Mouse (Mus musculus): ENCODE results near the gene Gm45753. TPM values are rescaled to one million over a fixed set of nuclear protein-coding genes. Genes with fewer than 3 reads are reported as not detected.
A peak's percentile ranks its signal among the peaks of the same experiment; 100 is the strongest.
"Not testable (repeated sequence)": the region's sequence is repeated elsewhere in the genome, so short reads cannot be mapped to it uniquely, and the experiment has no call there.

The Gm45753 gene
- total RNA-seq (2021), result not detected
- long read RNA-seq, experiment 1, result 0 reads
- long read RNA-seq, experiment 2, result 0 reads

DNA sequence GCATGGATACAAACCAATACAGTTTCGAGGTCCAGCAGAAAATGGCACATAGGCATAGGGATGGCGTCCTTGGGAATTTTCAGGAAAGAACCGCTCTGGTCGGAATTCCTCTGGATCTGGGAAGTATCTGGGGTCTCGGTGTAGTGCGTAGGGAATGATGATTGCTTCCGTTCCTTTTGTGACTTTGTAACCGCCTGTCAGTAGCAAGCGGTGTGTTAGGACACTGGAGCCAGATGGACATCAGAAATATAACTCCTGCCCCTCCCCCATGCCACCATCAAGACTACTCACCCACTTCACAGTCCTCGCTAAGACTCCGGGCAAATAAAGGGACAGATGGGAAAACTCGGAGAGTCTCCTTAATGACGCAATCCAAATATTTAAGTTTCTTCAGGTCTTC is at the start of gene Gm45753:
Gene Gm45753, minus strand, starts transcription at position 101 of the 400 bp plus-strand sequence.
- no peak for DNase-seq (ENCODE audit: low spot score in 2 of 2)

DNA sequence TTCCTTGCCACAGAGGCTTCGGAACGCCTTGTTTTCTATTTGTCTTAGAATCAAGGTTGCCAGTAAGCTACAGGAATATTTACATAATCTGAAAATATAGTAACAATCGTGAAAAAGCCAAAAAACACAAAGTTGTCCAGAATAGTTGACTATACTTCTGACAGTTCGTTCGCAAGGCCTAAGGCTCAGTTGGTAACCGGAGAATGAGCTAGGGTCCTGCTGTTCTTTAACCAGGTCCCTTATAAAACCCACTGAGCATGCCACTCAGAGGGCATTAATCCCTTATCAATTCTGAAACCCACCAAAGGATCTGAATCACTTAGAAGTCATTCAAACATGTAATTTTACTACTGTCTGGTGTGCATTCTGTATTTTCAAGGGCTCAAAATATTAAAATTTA is 47.5 kb upstream of the Gm45753 start:
- no peak for DNase-seq (ENCODE audit: low spot score in 2 of 2)

DNA sequence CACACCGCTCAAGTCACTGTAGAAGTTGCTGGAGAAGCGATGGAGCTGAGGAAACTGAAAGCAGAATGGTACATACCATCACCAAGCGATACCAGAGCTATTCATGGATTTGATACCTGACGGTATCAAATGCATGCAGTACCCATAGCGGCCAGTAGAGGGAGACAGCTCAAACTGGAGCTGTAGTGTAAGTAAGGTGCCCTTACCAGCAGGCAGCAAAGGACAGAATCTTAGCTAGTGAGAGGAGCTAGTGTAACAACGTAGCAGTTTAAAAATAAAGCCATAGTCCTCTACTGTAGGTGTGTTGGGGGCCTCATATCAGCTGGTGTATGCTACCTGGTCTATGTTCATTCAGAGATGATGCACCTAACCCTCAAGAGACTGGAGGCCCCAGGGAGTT is 36.8 kb upstream of the Gm45753 start:
- peak; percentile 55 to 68 for DNase-seq (ENCODE audit: low spot score in 2 of 2)

DNA sequence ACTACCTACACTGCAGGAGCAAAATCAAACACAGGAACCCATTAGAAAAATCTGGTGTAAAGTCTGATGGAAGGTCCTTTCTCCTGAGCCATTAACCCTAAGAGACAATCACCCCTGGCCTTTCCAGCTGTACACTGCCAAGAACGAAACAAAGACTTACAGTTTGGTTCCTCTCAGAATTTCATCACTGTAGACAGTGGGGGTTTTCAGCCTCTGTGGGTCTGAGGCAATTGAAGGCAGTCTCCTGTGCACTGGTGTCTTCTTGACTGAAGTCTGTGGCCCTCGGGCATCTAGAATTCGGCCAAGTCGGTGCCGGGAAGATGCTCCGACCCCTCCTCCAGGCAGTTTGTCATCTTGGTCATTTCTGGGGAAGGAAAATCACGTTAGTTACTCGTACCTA is 36.0 kb upstream of the Gm45753 start:
- no peak for DNase-seq (ENCODE audit: low spot score in 2 of 2)

DNA sequence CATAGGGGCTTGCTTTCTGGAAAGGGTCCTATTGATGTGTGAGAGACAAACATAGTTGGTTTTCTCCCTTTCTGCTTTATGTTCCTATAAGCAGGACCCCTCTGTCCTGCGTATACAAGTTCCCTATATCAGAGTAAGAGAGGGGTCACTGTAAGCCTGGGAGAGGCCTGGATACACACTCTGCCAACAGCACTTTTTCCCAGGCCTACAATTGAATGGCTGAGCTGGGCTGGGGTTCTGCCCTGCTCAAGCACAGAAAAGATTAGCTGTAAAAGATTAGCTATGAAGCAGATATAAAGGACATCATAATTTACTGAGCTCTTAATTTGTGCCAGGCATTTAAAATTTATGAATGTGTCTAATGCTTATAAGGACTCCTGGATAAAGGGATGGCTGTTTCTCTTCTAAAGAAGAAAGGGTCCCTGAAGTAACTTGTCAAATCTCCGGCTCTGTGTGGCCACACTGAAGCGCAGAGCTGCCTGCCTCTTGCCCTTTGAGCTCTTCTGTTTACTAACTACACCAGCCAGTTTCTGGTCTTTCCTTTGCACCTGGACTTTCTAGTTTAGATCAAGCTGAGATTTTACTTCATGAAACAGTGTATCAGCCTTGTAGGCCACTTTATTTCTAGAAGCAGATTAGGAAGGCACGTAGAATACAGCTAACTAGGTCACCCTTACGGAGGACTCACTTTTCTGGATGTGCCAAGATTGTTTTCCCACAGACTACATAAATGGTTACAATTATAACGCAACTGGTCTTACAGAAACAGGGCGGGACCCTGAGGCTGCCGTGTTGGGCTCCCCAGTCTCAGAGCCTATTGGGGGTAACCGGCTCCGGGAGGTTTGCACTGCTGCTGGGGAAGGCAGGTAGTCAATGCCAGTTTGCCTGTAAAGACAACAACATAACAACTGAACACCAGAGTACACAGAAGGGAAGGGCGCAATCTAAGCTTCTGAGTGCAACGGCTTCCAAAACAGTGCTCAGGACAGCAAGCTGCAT is 33.7 kb upstream of the Gm45753 start:
- DNase-seq (ENCODE audit: low spot score in 2 of 2), result no peak

DNA sequence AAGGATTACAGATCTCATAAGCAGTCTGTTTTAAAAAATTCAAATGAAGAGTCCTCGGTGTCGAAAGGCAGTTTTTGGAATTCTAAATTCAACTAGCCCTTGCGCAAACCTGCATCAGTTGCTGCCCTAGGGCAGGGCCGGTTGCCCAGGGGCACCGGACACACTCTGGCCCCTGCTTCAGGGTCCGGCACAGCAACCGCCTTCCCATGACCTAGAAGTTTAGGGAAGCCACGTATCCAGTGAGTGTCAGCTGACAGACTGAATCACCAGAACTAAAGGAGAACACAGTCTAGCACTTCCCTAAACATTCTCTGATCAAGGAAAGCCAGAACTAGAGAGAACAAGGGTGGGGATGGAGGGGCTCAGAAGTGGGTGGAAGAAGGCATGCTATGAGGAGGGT is 25.2 kb upstream of the Gm45753 start:
- DNase-seq (ENCODE audit: low spot score in 2 of 2), result peak in 1 of 2 experiments; percentile 3

DNA sequence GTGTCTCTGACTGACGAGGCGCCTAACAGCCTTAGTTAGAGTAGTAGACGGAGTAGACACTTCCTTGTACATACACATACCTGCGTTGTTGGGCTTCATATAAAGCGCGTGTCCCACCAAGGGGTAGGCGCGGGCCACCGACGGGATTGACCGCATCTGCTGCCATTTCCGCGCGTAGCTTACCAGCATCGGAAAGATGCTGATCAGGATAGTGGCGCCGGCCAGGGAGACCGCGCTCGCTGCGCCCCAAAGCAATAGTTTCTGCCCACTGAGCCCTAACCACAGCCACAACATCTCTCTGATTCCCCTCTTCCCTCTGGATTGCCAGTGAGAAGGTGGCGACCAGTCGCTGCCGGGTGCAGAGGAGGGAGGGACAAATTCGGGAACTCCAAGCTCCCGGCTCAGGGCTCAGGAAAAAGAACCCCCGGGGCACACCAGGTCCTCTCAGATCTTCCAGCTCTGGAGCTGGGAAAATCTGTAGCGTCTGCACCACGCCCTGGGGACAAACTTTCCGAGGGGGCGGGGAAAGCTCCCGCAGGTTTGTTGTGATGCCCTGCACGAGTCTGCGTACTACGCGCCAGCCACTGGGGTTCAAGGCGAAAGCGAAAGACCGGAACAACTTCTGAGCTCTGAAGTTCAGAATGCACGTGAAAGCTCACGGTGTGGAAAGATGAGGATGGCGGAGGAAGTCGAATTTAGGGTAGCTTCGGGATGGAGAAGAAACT is 24.6 kb upstream of the Gm45753 start, which contains the start of gene Cyp4v3:
Gene Cyp4v3, minus strand, starts transcription at position 532 of the 725 bp plus-strand sequence.
- peak; percentile 40 to 50 for DNase-seq (ENCODE audit: low spot score in 2 of 2)

DNA sequence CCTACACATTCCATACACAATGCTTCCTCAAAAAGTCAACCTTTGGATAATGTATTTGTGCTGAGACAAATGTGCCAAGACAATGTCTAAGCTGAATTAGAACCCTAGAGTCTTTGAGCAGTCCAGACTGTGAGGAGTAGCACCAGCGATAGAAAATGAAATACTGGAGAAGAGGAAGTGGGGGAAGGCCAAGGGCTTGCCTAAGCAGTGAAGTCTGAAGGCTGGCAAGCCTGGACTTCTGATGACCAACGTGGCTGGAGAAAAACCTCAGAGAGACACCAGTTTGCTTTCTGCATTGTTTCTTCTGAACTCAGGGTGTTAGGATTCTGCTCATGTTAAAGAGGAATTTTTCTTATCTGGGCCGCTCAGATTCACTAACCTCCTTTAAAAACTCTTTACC is 22.6 kb upstream of the Gm45753 start:
- DNase-seq (ENCODE audit: low spot score in 2 of 2), result no peak

DNA sequence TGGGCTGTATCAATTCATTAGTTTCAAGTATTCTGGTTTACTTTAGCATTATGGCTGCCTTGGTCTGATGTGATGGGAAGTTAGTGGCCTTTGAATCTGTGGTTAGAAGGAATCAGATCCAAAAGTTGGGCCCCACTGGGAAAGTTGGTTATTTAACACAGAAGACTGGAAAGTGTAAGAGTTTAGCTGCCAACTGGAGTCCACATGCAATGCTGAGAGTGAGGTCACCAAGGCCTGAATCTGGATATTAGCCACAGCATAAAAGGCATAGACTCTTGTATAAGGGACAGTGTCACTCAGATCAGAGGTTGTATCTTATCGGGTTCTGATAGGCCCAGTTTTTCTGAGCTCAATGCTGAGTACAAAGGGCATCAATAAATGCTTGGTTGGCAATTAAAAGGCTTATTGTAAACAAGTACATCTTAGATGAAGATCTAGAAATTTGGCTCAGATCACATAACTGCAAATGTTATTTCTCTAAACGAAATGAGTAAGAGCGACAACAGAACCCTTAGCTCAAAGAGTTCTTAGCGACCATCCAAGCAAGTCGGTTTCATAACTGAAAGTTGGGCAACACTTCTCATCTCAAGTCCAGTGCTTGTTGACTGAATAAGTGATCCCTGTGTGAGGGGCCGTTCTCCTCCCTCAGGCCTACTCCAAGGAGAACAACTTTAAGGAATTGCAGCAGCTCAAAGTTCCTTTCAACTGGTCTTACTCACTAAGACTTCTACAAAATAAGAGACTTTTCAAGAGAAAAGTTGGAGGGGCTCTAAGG is 21.1 kb upstream of the Gm45753 start:
- DNase-seq (ENCODE audit: low spot score in 2 of 2), result no peak

DNA sequence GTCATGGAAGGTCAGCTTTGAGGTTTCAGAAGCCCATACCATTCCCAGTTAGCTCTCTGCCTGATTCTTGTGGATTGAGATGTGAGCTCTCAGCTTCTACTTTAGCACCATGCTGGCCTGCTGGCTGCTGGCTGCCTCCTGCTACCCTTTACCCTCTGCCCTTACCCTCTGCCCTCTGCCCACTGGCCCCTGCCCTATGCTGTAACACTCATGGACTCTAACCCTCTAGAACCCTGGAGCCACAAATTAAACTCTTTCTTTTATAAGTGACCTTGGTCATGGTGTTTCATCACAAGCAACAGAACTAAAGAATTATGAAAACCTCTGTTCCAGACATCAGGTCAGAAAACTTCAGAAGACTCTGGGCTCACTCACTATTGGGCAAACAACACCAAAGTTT is 18.8 kb upstream of the Gm45753 start:
- not testable (repeated sequence) for DNase-seq (ENCODE audit: low spot score in 2 of 2)

DNA sequence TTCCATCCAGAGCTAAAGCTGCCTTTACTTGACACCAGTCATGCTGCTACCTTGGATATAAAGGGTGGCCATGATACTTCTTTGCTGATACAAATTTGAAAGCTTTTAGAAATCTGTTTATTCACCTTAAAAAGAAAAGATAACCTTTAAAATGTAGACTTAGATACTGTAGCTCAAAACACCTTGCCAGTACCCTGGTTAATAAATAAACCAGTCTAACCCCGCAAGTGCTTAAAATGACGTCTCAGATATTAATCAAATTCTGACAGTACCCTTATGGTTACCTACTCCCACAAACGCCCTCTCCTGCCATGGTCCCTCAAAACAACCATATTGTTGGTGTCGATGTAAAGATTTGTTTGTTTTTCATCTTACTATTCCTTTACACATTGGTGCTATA is 15.9 kb upstream of the Gm45753 start:
- no peak for DNase-seq (ENCODE audit: low spot score in 2 of 2)

DNA sequence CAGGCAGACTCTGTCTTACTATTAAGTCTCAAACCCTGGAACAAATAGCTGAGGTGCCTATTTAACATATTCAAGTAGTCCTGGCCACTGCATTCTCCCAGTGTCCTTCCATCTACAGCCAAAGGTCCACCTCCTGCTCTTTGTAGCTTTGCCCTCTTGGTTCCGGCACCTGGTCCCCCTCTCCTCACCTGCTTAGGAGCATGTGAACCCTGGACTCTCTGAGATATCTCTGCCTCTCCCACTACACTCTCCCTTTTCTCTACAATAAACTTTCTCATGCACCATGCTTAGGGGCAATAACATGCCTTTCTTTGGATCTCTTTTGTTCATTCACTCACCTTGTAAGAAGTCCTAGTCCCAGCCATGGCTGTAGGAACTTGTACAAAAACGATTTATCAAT is 13.1 kb upstream of the Gm45753 start:
- DNase-seq (ENCODE audit: low spot score in 2 of 2), result no peak

DNA sequence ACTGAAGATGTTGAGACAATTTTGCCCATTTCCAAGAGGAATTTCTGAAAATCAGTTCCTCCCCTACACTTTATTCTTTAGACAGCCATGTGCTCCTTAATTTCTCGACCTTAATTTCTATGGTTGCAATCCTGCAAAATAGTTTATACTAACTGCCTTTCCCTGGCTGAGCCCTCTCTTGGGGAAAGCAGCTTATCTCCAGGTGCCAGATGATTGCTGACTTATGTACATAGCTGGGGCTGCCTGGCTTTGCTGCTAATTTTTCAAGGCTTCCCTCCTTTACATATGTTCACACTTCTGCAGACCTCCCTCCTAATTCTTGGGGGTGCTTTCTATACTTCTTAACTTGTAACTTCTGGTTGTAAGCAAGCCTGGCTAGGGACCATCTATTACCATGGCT is 12.7 kb upstream of the Gm45753 start:
- DNase-seq (ENCODE audit: low spot score in 2 of 2), result no peak

DNA sequence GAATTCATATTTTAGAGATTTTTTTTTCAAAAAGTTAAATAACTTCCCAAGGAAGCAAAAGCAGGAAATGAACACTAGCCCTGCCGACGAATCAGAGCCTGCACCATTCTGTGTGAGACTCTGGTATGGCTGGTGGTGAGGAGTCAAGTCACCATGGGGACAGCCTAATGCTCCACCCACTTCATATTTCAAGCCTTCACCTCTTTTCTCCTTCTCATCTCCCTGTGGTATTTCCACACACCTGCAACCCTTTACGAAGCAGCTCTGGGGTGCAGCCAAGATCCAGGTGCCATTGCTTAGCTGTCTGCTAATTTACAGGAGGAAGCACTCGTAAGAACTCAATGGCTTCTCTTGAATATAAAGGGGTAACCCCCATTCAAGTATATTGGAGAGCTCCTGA is 2.7 kb upstream of the Gm45753 start:
- DNase-seq (ENCODE audit: low spot score in 2 of 2), result no peak

DNA sequence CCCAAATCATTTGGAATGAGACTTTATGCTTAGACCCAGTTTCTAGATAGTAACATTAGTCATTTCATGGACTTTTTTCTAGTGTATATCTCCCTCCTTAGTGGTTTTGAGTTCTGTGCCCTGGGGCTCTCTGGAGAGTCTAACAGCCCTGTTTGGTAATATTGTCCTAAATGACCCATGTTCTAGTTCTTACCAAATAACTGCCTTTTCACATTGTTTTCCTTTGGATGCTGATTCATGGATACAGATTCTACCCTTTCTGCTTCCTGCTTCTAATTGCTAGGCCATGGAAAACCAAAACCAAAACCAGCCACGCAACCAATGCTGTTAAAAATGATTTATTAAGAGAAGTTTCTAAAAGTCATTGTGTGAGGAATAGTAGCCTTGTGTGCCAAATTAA is 2.8 kb downstream of the Gm45753 start:
- DNase-seq (ENCODE audit: low spot score in 2 of 2), result no peak

DNA sequence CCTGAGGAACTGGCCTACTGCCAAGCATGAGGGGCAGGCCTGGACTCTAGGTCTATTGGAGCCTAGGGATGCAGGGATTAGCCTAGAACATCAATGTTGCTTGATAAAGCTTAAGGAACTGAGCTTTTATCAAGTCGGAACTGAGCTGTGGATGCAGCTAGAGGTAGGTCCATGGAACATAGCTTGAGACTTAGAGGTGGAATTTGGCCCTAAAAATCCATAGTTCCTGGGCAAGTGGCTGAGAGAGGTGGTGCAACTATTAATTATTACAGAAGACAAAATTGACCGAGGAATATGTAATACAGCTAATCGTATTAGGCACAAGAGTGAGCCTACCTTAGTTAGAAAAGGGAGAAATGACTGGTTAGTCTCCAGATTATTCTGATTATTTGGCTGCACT is 3.9 kb downstream of the Gm45753 start:
- DNase-seq (ENCODE audit: low spot score in 2 of 2), result no peak

DNA sequence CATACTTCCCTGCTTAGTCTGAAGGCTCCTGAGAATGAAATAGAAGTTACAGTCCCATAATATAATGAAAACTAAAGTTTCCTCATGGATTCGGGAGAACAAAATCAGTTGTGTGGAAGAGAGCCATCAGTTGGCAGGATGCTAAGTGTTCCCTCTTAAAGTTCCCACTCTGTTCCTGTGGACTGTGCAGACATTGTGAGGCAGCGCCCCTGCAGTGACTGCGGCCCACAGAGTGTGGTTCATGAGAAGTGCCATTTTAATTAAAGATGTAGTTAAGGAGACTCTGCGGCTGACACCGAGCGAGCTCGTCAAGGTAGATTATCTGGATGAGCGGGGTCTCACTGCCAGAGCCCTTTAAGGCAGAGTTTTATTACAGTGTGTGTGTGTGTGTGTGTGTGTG is 5.9 kb downstream of the Gm45753 start:
- DNase-seq (ENCODE audit: low spot score in 2 of 2), result no peak

DNA sequence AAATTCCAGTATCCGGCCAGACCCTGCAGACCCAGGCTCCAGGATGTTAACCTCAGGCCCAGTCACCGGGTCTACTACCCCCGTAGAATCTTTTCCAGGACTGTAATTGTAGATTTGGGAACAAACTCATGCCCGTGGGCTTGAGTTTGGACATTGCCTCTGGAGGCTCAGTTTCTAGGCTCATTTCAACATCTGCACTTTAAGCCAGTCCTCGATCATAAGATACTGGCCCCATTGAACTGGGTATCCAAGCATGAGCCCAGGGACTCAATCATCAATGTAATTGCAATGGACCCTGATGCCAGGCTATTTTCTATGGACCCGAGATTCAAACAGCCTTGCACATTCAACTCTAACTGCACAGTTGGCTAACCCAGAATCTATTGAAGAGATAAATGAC is 13.0 kb downstream of the Gm45753 start:
- DNase-seq (ENCODE audit: low spot score in 2 of 2), result no peak

DNA sequence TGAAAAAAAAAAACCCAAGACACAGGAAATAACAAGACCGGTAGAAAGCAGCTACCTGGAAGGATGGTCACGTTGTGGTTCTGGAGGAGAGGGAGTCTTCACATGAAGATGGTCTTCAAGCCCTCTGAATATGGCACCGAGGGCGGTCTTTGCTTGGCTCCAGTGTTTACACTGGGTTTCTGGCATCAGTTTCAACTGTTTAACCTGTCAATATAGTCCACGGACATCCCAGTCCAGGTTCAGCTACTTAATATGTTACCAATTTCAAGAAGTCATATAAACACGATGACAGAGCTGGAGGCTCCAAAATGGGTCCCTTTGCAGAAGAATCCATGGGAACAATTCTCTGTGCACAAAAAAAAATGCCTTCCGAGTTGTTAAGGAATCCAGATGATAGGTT is 13.6 kb downstream of the Gm45753 start, which contains the start of gene Klkb1:
Gene Klkb1, minus strand, starts transcription at position 173 of the 400 bp plus-strand sequence.
- DNase-seq (ENCODE audit: low spot score in 2 of 2), result no peak

DNA sequence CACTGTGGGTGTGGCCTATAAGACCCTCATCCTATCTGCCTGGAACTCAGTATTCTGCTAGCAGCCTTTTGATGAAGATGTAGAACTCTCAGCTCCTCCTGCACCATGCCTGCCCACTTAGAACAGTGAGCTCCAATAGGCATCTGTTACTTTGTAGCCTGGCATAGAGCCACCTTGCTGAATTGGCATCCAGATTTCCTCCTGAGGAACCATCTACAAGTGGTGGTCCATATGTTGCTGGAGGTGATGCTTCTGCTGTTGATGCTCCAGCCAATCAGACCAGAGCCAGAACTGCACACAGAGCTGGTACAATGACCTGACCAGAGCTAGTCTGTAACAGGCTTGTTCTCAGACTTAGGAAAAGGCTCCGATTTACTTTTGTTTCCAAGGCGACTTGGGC is 16.5 kb downstream of the Gm45753 start:
- DNase-seq (ENCODE audit: low spot score in 2 of 2), result peak in 1 of 2 experiments; percentile 1

DNA sequence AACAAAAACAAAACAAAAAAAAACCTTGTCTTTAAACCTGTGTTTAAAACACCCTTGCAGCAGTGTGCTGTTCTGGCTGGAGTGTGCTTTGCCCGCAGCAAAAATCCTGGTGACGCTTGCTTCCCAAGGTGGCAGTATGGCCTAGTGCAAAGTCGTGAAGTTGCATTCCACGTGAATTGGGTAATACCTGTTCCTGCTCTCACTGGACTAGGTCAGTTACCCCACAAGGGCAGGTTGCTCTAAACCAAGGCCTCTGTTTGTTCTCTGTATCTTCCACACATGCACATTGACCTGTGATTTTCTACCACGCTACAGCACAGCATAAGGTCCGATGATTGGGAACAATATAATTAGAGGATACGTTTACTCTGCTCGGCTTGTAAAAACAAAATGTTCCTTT is 26.6 kb downstream of the Gm45753 start:
- no peak for DNase-seq (ENCODE audit: low spot score in 2 of 2)
